Comparison of ENCODE assay signal across 19 mouse cellular contexts in genomic region chr13:97423298-97423817, GRCm38 (mm10).
DNase-seq lines count a peak whose midpoint lies in the region; ATAC-seq and TF ChIP-seq lines count a peak whose summit lies in the region.
"Had no signal": no experiment of that assay in that cellular context is flagged by ENCODE, and none has a peak within 500 bp of the region (broad histone marks: within the 10 kb centered on the region; RNA-seq: fewer than 3 reads in every experiment).

No protein-coding gene starts in this region.

- H3K9ac ChIP-seq in hindbrain, embryonic 14.5 days, result no peak overlapping the region
- no peak overlapping the region for H3K9ac ChIP-seq in forebrain, embryonic 14.5 days (ENCODE audit: low read length)
- H3K9ac ChIP-seq: limb, embryonic 13.5 days; liver, embryonic 14.5 days; lung, embryonic 15.5 days had no signal

- H3K9me3 ChIP-seq in hindbrain, embryonic 14.5 days (ENCODE audit: control insufficient read depth, low read length), result no peaks in the 10 kb centered on the region
- H3K9me3 ChIP-seq in hindbrain, embryonic 10.5 days, result no peaks in the 10 kb centered on the region
- H3K9me3 ChIP-seq in embryonic facial prominence, embryonic 10.5 days, result no peaks in the 10 kb centered on the region
- no peaks in the 10 kb centered on the region for H3K9me3 ChIP-seq in forebrain, embryonic 14.5 days (replicated peaks; ENCODE audit: control insufficient read depth, low read length)
- H3K9me3 ChIP-seq: limb, embryonic 13.5 days; lung, embryonic 15.5 days had no signal

- H3K4me2 ChIP-seq in hindbrain, embryonic 14.5 days (replicated peaks), result no peak overlapping the region
- no peak overlapping the region for H3K4me2 ChIP-seq in forebrain, embryonic 14.5 days (ENCODE audit: low read length)
- H3K4me2 ChIP-seq: limb, embryonic 13.5 days; lung, embryonic 15.5 days; midbrain, embryonic 11.5 days had no signal

- peaks cover 15% of the 10 kb centered on the region; the same call in 1 of the 2 replicates for H3K4me1 ChIP-seq in hindbrain, embryonic 14.5 days (replicated peaks; ENCODE audit: control insufficient read depth, insufficient read depth, low read length)
- peaks cover 33% of the 10 kb centered on the region for H3K4me1 ChIP-seq in hindbrain, embryonic 10.5 days (replicated peaks)
- peaks cover 14% of the 10 kb centered on the region for H3K4me1 ChIP-seq in embryonic facial prominence, embryonic 10.5 days
- H3K4me1 ChIP-seq in forebrain, embryonic 14.5 days (ENCODE audit: control insufficient read depth, insufficient read depth, low read length), result peaks cover 18% of the 10 kb centered on the region

- H3K27me3 ChIP-seq in hindbrain, embryonic 14.5 days (ENCODE audit: control insufficient read depth, insufficient read depth, low read length), result no peaks in the 10 kb centered on the region
- no peaks in the 10 kb centered on the region; the same call in 1 of the 2 replicates for H3K27me3 ChIP-seq in hindbrain, embryonic 10.5 days (ENCODE audit: insufficient read depth, poor library complexity, severe bottlenecking)
- H3K27me3 ChIP-seq in embryonic facial prominence, embryonic 10.5 days (replicated peaks; ENCODE audit: low read depth, poor library complexity, severe bottlenecking), result peaks cover 9% of the 10 kb centered on the region; the same call in 1 of the 2 replicates
- no peaks in the 10 kb centered on the region for H3K27me3 ChIP-seq in forebrain, embryonic 14.5 days (replicated peaks; ENCODE audit: control insufficient read depth, insufficient read depth, low read length)
- H3K27me3 ChIP-seq: limb, embryonic 13.5 days; lung, embryonic 15.5 days had no signal

- TF ChIP-seq CTCF in left cerebral cortex, adult 2 months (IDR thresholded peaks at IDR 0.05), result no peak

- no peak overlapping the region for H3K4me3 ChIP-seq in hindbrain, embryonic 14.5 days (replicated peaks; ENCODE audit: low read length)
- H3K4me3 ChIP-seq in hindbrain, embryonic 10.5 days, result no peak overlapping the region
- no peak overlapping the region for H3K4me3 ChIP-seq in left cerebral cortex, adult 2 months
- H3K4me3 ChIP-seq in embryonic facial prominence, embryonic 10.5 days, result no peak overlapping the region
- no peak overlapping the region for H3K4me3 ChIP-seq in forebrain, embryonic 14.5 days (ENCODE audit: low read depth, low read length)
- H3K4me3 ChIP-seq: limb, embryonic 13.5 days; lung, embryonic 15.5 days had no signal

- 63% methylated on average over 5 of the region's 5 CpGs for WGBS in hindbrain, embryonic 14.5 days
- 84% methylated on average over 5 of the region's 5 CpGs for WGBS in hindbrain, embryonic 10.5 days
- WGBS in embryonic facial prominence, embryonic 10.5 days, result 86% methylated on average over 5 of the region's 5 CpGs
- 76% methylated on average over 5 of the region's 5 CpGs for WGBS in forebrain, embryonic 14.5 days

- peak overlapping the region; percentile 33; the same call in 1 of the 2 replicates for H3K27ac ChIP-seq in hindbrain, embryonic 14.5 days
- no peak overlapping the region for H3K27ac ChIP-seq in hindbrain, embryonic 10.5 days
- H3K27ac ChIP-seq in left cerebral cortex, adult 2 months, result peak overlapping the region; percentile 62
- 0 out of 2 replicates have a peak overlapping the region, but pooled peaks have one; percentile 15 for H3K27ac ChIP-seq in embryonic facial prominence, embryonic 10.5 days (replicated peaks)
- H3K27ac ChIP-seq in forebrain, embryonic 14.5 days (ENCODE audit: low read depth, low read length), result peak overlapping the region; percentile 50; the same call in 1 of the 2 replicates
- H3K27ac ChIP-seq: limb, embryonic 13.5 days; liver, embryonic 14.5 days; lung, embryonic 15.5 days had no signal

- DNase-seq in hindbrain, embryonic 14.5 days (ENCODE audit: low spot score), result no peak
- DNase-seq in hindbrain, embryonic 10.5 days (ENCODE audit: low spot score), result no peak
- no peak for DNase-seq in left cerebral cortex, adult 2 months (ENCODE audit: extremely low spot score in 1 of 2, low spot score in 2 of 2)
- DNase-seq in left cerebral cortex, adult 9 months (ENCODE audit: low spot score in 2 of 2), result no peak
- no peak for DNase-seq in embryonic facial prominence, embryonic 10.5 days (ENCODE audit: low spot score)
- no peak for DNase-seq in forebrain, embryonic 14.5 days (ENCODE audit: low spot score)
- DNase-seq in adrenal gland, postnatal 36 days, result no peak
- DNase-seq in gastrocnemius, postnatal 36 days, result no peak
- DNase-seq: adrenal gland, postnatal 25 days; cerebellum, adult 2 months; gastrocnemius, postnatal 14 days; kidney, adult 2 months; kidney, postnatal 14 days; lung, postnatal 4 days; retina, postnatal 1 day had no signal

- ATAC-seq in hindbrain, embryonic 14.5 days (ENCODE audit: low FRiP score), result no peak
- no peak for ATAC-seq in forebrain, embryonic 14.5 days

- no peaks in the 10 kb centered on the region for H3K36me3 ChIP-seq in hindbrain, embryonic 14.5 days (replicated peaks; ENCODE audit: control insufficient read depth, insufficient read depth)
- no peaks in the 10 kb centered on the region for H3K36me3 ChIP-seq in hindbrain, embryonic 10.5 days
- H3K36me3 ChIP-seq in embryonic facial prominence, embryonic 10.5 days (replicated peaks), result no peaks in the 10 kb centered on the region
- no peaks in the 10 kb centered on the region for H3K36me3 ChIP-seq in forebrain, embryonic 14.5 days (ENCODE audit: control insufficient read depth, insufficient read depth, low read length)
- H3K36me3 ChIP-seq: limb, embryonic 13.5 days; lung, embryonic 15.5 days had no signal

- intact Hi-C loops in left cerebral cortex, adult 2 months (cut with DNase I), result no loop called here
- intact Hi-C loops in gastrocnemius, postnatal 36 days (cut with DNase I), result no loop called here
